Mouse (Mus musculus): ENCODE results near the gene Cluh.

Gene Cluh

DNA sequence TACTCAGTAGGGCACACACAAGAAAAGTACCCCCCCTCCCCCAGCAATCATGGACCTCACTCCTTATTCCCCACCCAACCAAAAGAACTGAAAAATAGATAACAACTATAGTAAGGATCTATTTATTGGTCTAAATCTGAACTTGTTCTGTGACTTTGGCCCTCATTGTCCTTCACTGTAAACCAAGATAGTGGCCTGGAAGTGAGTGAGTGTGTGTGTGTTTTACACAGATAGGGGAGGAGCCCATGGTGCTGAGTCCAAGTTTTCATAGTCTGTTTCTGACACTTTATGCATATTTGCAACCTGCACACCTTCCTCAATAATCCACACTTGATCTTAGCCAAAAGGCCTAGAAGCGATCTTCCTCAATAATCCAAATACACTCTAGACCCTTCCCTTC lies 619 bp upstream of the Cluh start:
- DNase-seq (ENCODE audit: low spot score), result no peak

DNA sequence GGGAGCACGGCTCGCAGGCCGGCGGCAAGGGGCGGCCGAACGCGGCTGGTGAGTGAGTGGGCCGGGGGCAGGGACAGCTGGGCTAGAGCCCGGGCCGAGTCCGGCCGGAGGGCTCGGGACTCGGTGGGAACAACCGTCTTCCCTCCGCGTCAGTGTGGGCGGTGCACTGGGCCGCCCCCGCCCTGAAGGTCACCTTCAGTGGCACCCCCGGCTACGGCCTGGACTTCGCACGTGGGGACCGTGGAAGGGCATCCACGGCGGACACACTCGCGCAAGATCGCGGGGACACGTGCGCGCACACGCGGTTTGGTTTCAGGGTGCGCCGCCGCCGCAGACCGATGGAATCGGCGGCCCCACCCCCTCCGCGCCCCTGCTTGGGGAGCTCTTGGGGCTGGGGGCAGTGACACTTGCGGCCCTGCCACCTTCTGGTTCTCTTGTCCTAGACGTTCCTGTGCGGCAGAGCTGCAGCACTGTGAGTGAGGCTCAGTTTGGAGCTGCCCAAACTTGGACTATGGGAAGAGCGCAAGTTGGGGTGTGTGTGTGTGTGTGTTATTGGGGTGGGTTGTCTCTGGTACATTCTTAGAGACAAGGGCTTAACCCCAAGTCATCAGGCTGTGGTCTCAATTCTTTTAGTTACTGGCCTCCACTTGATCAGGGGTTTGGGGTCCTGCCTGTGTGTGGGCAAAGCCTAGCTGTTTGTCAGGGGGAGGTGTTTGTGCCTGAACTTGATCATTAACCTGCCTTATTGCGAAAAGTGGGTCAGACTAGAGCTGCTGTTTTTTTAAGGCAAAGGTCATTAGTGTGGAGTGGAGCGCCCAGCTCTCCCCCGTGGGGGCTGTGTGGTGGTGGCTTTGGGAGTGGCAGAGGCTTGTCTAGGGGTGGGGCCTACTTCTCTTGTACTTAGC lies 604 bp downstream of the Cluh start:
- peak; percentile 58 for DNase-seq (ENCODE audit: low spot score)

DNA sequence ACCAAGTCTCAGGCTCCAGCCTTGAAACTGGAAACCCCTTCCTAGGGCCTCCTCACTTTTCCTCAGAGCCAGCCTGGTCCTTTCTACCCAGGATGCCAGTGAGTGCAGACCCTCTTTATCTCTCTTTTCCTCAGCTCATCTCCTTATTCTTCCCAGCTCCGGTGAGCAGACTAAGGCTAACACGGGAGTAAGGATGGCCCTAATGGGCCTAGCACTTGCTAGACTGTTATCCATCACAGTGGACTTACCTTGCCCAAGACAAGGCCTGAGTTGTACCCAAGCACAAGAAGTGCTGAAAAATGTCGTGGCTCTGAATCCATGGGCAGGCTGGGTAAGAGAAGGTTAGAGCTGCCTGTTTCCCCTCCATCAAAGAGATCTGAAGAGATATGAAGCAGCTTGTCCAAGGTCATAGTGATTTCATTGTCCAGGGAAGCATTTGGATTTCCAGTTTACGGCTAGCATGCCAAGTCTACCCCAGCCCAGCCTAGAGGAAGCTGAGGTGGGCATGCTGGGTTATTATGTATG lies 1.3 kb downstream of the Cluh start:
- no peak for DNase-seq (ENCODE audit: low spot score)

DNA sequence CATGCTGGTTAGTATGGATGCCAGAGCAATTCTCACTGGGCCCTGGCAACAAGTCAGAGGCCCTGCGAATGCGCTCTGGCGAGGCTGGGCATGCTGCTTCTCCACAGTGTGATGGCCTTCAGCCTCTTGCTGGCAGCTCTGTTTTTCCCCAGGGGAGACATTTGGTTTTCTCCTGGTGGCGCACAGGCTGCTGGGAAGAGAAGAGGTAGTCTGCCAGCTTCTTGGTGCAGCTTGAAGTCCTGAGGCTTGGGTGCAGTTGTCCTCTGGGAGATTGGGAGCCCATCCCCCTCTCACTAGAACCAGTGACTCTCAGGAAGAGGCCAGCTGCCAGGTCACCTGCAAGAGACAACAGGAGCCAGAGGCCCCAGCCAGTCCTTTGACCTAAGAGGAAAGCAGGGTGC lies 3.5 kb downstream of the Cluh start:
- no peak for DNase-seq (ENCODE audit: low spot score)

DNA sequence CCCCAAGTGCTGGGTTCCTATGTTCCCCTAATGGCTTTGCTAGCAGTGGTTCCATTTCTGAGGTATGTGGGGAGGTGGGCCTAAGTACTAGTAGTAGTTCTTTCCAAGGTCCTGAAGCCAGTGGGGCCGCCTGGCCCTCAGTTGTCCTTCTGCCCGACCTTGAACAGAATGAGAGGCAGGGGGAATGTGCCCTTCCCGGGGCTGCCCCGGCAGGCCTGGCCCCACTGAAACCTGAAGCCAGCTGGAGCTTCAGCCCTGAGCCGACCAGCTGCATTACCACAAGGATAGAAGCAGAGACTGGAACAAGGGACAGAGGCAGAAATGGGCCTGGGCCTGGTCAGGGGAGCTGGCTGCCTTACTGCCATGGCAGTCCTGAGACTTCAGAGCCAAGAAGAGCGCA lies 4.1 kb downstream of the Cluh start:
- no peak for DNase-seq (ENCODE audit: low spot score)

DNA sequence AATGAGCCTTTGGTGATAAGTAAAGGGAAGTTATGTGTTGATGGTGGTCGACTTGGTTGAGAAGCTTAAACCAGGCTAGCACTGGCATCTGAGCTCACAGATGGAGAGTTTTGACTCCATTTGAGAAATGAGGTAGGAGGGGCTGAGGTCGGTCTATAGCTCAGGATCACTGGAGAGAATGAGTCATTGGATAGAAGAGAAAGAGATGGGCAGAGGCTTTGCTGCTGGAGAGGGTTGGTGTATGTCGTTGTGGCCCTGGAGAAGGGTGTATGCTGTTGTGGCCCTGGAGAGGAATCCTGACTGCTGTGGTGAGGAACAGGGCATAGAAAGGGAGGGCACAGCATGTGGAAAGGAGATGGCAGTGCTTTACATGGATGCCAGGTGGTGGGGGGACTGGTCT lies 6.6 kb downstream of the Cluh start:
- DNase-seq (ENCODE audit: low spot score), result no peak

DNA sequence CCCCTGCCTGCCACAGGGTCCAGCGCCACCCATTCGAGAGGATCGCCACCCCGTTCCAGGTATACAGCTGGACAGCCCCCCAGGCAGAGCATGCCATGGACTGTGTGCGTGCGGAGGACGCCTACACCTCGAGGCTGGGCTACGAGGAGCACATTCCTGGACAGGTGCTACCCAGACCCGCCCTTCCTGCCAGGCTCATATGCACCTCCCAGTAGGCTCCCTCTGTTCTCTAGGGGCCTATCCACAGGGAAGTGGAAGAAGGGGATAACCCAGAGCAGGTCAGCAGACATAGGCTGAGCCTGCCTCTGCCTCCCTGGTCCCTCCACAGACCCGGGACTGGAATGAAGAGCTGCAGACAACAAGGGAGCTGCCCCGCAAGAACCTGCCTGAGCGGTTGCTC lies 11.0 kb downstream of the Cluh start:
- no peak for DNase-seq (ENCODE audit: low spot score)

DNA sequence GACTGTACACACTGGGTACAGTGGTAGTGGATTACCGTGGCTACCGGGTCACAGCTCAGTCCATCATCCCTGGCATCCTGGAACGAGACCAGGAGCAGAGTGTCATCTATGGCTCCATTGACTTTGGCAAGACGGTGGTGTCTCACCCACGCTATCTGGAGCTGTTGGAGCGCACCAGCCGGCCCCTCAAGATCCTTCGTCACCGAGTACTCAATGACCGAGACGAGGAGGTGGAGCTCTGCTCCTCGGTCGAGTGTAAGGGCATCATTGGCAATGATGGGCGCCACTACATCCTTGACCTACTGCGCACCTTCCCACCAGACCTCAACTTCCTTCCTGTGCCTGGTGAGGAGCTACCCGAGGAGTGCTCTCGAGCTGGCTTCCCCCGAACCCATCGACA lies 12.3 kb downstream of the Cluh start:
- no peak for DNase-seq (ENCODE audit: low spot score)

DNA sequence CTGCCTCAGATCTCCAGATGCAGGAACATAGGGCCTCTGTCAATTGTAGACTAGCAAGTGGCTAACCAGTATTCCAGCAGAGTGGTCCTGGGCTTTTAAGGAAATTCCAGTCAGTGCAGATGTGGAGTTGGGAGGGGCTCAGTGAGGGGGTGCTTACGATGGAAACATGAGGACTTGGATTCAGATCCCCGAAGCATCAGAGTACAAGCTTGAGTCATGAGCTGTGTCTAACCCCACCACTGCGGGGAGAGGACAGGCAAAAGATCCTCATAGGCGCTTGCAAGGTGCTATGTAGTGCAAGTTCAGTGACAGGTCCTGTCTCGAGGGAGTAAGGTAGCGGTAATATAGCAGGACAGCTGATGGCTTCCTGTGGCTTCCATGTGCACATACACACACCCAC lies 12.9 kb downstream of the Cluh start:
- no peak for DNase-seq (ENCODE audit: low spot score)

DNA sequence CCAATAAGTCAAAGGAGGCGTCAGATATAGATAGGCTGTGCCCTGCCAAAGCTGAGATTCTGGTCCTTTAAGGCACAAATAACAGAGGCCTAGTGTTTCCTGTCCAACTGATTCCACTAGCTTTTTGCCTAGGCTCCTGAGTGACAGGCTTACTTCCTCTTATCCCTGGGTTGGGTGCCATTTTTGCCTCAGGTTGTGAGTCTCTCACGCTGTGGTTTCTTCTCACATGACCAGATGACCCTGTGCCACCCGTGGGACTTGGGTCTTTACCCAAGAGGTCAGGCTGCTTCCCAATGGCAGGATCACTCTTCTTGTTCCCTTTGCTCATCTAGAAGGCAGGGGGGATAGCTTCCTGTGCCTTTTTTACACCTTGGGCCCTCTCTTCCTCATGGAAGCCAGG lies 15.0 kb downstream of the Cluh start:
- no peak for DNase-seq (ENCODE audit: low spot score)

DNA sequence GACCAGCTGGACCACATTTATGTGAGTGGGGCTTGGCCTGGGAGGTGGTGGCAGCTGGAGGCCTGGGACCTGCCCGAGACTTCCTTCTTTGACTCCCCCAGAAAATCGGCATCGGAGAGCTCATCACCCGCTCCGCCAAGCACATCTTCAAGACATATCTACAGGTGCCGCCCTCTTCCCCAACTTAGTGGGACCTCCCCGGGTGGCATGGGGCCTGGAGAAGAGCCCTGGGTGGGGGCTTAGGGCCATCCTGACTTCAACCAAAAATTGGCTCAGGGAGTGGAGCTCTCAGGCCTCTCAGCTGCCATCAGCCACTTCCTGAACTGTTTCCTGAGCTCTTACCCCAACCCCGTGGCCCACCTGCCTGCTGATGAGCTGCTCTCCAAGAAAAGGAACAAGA lies 15.6 kb downstream of the Cluh start:
- no peak for DNase-seq (ENCODE audit: low spot score)

DNA sequence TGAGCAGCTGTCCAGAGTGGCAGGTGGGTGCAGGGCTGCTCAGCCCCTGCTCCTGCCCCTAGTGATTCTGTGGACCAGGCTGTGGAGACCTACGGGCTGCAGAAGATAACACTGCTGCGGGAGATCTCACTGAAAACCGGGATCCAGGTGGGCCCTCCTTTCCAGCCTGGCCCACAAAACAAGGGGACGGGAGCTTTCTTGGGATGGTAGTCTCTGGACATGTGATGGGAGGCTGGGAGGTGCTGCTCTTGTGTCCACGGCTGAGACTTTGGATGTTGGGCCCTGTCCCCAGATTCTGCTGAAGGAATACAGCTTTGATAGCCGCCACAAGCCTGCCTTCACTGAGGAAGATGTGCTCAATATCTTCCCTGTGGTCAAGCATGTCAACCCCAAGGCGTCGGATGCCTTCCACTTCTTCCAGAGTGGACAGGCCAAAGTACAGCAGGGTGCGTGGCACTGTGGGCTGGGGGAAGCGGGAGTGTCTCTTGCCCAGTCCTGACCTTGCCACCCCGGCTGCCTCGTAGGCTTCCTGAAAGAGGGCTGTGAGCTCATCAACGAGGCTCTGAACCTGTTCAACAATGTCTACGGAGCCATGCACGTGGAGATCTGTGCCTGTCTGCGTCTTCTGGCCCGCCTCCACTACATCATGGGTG lies 16.5 kb downstream of the Cluh start:
- no peak for DNase-seq (ENCODE audit: low spot score)

DNA sequence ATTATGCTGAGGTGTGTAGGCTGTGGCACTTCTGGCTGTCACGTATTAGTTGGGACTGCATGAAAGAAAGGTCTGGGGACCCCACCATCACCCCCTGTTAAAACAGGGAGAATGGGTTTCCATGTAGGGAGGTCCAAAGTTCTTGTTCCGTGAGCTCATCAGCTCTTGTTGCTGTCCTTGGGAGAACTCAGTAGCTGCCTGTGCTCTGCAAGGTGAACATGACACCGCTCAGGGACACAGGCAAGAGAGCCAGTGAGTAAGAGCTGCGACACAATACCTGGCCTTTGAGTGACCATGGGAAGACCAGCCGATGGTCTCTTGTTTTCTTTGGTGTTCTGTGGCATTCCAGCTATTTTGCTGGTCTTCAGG lies 17.0 kb downstream of the Cluh start:
- no peak for DNase-seq (ENCODE audit: low spot score)

DNA sequence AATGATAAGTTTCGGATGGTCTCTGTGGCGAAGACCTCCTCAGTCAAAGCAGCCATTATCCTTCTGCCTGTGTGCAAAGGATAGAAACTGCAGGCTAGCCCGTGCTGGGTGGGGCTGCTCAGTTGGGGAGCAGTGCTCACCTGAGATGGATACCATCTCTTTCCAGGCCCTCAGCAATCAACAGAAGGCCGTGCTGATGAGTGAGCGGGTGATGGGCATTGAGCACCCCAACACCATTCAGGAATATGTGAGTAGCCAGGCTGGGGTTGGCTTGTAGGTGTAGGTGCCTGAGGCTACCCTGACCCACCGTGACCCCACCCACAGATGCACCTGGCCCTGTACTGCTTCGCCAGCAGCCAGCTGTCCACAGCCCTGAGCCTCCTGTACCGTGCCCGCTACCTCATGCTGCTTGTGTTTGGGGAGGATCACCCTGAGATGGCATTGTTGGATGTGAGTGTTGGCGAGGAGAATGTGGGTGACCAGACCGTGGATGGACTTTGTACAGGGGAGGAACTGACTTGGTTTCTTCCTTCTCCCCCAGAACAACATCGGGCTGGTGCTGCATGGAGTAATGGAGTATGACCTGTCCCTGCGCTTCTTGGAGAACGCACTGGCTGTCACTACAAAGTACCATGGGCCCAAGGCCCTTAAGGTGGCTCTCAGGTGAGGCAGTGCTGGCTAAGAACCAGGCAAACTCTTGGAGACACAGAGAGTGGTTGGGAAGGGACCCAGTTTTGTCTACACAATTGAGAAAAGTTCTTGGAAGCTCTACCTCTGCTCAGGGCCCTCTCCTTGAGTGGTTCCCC lies 17.7 kb downstream of the Cluh start:
- no peak for DNase-seq (ENCODE audit: low spot score)

DNA sequence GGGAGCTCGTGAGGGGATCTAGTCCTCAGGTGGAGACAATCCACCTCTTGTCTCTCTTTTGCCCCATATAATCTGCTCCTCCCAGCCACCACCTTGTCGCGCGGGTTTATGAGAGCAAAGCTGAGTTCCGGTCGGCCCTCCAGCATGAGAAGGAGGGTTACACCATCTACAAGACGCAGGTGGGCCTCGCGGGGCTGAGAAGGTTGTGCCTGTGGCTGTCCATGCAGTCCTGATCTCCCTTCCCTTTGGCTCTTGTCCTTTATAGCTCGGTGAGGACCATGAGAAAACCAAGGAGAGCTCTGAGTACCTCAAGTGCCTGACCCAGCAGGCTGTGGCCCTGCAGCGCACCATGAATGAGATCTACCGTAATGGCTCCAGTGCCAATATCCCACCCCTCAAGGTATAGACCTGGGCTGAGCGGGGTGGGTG lies 18.3 kb downstream of the Cluh start:
- DNase-seq (ENCODE audit: low spot score), result no peak

DNA sequence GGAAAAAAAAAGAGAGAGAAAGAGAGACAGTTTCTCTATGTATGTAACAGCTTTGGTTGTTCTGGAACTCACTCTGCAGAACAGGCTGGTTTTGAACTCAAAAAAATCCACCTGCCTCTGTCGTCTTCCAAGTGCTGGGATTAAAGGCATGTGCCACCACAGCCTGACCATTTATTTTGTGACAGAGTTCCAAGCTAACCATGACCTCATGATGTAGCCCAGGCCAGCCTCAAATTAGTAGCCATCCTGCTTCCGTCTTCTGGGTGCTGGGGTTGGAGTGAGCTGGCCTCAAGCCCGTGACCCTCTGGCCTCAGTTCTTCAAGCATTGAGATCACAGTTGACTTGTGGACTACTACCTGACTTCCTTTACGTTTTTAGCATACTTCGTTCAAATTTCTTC lies 19.2 kb downstream of the Cluh start:
- no peak for DNase-seq (ENCODE audit: low spot score)

DNA sequence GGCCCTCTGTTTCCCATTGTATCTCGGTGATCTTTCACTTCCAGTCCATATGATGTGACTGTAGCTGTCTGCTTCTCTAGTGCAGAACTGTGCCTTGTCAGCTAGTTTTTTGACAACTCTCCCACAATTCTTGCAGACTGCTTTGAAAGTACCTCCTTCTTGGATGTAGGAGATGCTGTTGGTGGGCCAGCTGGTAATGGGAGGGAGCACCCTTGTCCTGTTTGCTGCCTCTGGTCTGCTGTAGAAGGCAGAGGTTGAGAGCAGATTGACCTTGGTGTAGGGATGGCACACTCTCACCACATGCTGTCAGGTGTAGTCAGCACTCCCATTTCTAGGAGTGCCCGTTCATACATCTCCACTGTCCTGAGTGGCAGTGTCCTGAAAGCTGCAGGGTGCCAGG lies 19.7 kb downstream of the Cluh start:
- DNase-seq (ENCODE audit: low spot score), result no peak

DNA sequence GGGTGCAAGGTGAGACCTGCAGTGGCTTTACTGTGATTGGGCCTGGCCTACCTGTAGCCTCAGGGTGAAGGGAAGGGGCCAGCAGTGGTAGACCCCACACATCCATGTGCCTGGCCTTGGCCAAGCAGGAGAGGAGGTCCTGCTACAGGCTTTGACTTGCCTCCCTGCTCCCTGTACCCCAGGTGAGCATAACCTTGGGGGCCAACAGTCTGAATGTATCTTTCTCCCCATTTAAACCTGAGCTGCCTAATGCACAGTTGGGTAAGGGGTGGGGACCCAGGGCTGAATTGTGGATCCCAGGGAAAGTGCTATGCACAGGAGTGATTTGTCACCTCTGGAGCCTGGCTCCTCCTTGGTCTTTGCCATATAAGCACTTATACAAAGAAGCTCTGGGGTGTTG lies 20.9 kb downstream of the Cluh start:
- no peak for DNase-seq (ENCODE audit: low spot score)

DNA sequence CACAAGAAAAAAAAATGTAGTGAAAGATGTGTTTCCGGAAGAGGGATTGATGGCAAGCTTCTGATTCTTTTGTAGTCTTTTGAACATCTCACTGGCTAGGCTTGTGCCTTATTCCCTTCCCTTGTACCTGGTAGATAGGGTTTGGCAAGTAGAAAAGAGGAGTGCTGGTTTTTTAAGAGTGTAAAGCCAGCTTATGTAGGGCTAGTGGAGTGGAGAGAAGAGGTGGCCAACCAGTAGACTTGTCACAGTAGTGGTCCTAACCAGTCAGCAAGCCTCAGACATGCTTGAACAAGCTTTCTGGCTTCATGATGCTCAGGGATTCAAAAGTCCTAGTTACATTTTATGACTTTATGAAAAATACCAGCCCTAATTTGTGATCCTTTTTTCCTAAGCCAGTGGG lies 21.7 kb downstream of the Cluh start:
- DNase-seq (ENCODE audit: low spot score), result no peak

DNA sequence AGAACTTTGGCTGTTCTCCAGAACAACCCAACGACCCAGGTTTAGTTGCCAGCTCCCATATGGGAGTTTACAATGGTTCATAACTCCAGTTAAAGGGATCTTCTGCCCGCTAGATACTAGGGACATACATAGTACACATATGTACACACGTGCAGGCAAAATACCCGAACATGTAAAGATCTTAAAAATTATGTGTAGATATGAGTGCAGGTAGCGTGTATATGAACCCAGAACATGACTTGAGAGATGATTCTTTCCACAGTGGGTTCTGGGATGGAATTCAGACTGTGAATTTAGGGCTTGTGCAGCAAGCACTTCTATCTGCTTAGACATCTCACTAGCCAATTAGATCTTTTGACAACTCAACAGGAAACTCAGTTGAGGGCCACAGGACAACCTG lies 22.5 kb downstream of the Cluh start:
- DNase-seq (ENCODE audit: low spot score), result no peak

DNA sequence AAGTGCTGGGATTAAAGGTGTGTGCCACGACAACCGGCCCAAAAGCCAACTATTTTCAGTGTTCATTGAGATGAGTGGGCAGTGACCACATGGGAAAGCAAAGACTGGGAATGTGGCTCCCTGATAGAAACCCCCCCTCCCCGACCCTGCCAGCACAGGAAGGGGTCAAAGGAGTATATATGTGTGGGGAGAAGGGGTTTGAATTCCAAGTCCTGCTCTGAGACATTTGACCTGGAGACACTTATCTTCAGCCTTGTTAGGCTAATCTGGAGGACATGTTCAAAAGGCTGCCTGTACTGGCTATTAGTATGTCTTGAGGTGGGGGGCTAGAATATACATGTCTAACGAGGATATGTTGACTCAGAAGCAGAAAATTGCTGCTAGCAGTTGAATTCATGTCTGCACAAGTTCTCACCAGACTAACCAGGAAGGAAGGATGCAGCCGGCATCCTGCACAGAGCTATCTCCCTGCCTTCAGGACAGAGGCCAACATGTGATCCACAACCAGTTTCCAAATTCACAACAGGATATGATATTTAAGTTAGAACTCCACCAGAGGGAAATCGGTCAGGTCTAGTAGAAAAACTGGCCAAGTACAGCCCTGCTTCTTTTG lies 23.7 kb downstream of the Cluh start:
- DNase-seq (ENCODE audit: low spot score), result no peak

DNA sequence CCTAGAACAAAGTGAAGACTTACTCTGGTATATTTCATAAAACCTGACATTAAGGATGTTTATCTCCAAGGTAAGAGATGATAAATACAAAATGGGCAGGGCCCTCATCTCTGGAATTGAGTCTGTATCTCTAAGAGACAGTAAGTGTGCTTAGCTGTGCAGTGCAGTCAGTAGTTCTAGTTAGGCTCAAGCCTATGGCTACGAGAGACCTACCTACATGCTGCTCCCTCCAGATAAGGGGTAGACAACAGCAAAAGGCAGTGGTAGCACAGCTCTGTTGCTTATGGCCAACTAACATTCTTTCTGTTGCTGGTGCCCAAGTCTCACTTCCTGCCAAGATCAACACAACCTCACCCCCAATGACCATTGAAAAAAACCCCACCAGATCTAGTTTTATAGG lies 24.3 kb downstream of the Cluh start:
- no peak for DNase-seq (ENCODE audit: low spot score)
